Mouse (Mus musculus) C2C12 (cell line): ENCODE data around the gene Ppp2r3a. TPM values are rescaled to one million over a fixed set of nuclear protein-coding genes. Genes with fewer than 3 reads are reported as not detected.
A peak's percentile ranks its signal among the peaks of the same experiment; 100 is the strongest.

Experiments used
- H3K27me3 ChIP-seq: one replicate; pipeline ENCODE4 v1.6.1; 2011; ENCODE audit not compliant: control insufficient read depth, insufficient read depth, insufficient read length
- H3K36me3 ChIP-seq: one replicate; pipeline ENCODE4 v1.6.1; 2011; ENCODE audit not compliant: control insufficient read depth, insufficient read depth
- H3K4me3 ChIP-seq: one replicate; pipeline ENCODE4 v1.5.1; 2011; ENCODE audit warnings: mild to moderate bottlenecking, control low read depth; ENCODE audit not compliant: poor library complexity, insufficient read depth, severe bottlenecking
- H3K79me2 ChIP-seq: one replicate; pipeline ENCODE4 v1.6.1; 2011; ENCODE audit not compliant: control insufficient read depth, insufficient read depth
- H3K79me3 ChIP-seq: one replicate; pipeline ENCODE4 v1.6.1; 2011; ENCODE audit warnings: low read depth, control low read depth
- H3ac ChIP-seq: one replicate; pipeline ENCODE3; 2011; ENCODE audit warnings: low read depth; ENCODE audit not compliant: control insufficient read depth, insufficient read length
- CEBPB ChIP-seq: IDR thresholded peaks from one replicate; pipeline ENCODE4 v1.6.1; 2011; ENCODE audit warnings: low read depth, mild to moderate bottlenecking, control low read depth, moderate library complexity
- CTCF ChIP-seq: IDR thresholded peaks from one replicate; pipeline ENCODE4 v1.5.1; 2011; ENCODE audit not compliant: control insufficient read depth, insufficient read depth, insufficient read length
- FOSL1 ChIP-seq: IDR thresholded peaks from one replicate; pipeline ENCODE4 v1.8.0; 2011; ENCODE audit warnings: mild to moderate bottlenecking, low read length; ENCODE audit not compliant: poor library complexity, insufficient read depth, severe bottlenecking
- MAX ChIP-seq: IDR thresholded peaks from one replicate; pipeline ENCODE4 v1.6.1; 2011; ENCODE audit warnings: mild to moderate bottlenecking, control low read depth
- MYOD1 ChIP-seq: IDR thresholded peaks from one replicate; pipeline ENCODE4 v1.6.1; 2011; ENCODE audit warnings: low read depth; ENCODE audit not compliant: control insufficient read depth, insufficient read length
- MYOG ChIP-seq: IDR thresholded peaks from one replicate; pipeline ENCODE4 v1.6.1; 2011; ENCODE audit not compliant: control insufficient read depth, insufficient read length; ENCODE audit errors: extremely low read depth
- USF1 ChIP-seq: IDR thresholded peaks from one replicate; pipeline ENCODE4 v1.6.1; 2011; ENCODE audit warnings: low read depth, mild to moderate bottlenecking, control low read depth, moderate library complexity
- polyA plus RNA-seq: library from polyadenylated mRNA; unstranded; fragments of >200 nt; fragmentation: generic; extraction: Trizol; gene quantifications from one replicate; pipeline ENCODE4 v1.2.1, GENCODE M21; 2012; ENCODE audit warnings: missing spikeins

The Ppp2r3a gene
- polyA plus RNA-seq, 1 experiment = 2.4 TPM

DNA sequence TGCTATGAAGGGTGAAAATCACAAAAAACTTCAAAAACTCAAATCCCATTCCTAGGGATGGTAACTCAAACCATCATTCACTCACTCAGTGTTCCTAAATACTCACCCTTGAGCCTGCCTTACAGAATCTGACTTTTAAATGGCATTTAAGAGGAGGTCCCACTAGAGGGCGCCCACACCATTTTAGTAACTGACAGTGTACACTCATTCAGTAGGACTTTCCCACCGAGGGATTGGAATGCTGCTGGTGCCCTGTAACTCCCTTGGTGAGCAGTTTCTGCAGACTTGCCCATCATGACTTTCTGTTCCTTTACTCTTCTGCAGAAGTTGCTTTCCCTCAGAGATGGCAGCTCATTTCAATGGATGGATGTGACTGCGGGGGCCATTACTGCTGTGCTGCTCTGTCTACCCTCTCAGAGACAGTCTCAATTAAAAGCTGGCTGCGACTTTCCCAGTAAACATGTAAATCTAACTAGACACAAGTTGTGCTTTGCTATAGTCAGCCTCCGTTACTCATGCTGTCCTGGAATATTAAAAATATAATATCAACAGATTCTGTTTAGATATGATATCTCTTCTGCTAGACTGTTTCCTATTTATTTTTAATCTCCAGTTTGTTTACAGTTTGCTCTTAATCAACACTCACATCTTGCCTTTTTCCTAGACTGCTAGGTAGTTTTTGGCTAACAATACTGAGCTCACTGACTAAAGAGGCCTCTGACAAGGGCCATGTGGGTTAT lies 69.5 kb downstream of the Ppp2r3a start:
- no peaks in the 10 kb centered on the region for H3K79me3 ChIP-seq
- no peak overlapping the region for H3K4me3 ChIP-seq
- H3ac ChIP-seq = no peak overlapping the region
- no peaks in the 10 kb centered on the region for H3K79me2 ChIP-seq
- peaks cover 9% of the 10 kb centered on the region for H3K36me3 ChIP-seq
- no peaks in the 10 kb centered on the region for H3K27me3 ChIP-seq
- TF ChIP-seq CEBPB = no peak
- peak; percentile 28 for TF ChIP-seq CTCF

DNA sequence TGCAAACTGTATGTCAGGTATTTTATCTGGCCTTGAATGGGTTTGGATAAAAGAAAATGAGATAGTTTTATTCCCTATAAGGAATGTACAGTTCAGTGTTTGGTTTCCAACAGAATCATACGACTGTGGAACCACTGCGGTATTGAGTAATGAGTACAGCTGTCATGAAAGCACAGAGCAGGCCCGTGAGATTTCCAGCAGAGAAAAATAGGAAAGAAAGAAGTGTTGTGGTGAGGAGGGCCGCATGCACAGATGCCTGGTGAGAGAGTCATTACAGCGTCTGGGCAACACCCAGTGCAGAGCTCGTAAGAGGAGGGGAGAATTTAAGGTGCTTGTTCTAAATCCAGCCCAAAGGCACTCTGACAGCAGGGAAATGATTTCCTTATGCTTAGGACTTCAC lies 70.3 kb downstream of the Ppp2r3a start:
- H3K79me2 ChIP-seq = no peaks in the 10 kb centered on the region
- H3ac ChIP-seq = no peak overlapping the region
- peaks cover 9% of the 10 kb centered on the region for H3K36me3 ChIP-seq
- H3K79me3 ChIP-seq = no peaks in the 10 kb centered on the region
- no peaks in the 10 kb centered on the region for H3K27me3 ChIP-seq
- no peak for TF ChIP-seq USF1
- TF ChIP-seq MYOG = no peak
- TF ChIP-seq MYOD1 = peak; percentile 28
- no peak for TF ChIP-seq CTCF
- no peak overlapping the region for H3K4me3 ChIP-seq

DNA sequence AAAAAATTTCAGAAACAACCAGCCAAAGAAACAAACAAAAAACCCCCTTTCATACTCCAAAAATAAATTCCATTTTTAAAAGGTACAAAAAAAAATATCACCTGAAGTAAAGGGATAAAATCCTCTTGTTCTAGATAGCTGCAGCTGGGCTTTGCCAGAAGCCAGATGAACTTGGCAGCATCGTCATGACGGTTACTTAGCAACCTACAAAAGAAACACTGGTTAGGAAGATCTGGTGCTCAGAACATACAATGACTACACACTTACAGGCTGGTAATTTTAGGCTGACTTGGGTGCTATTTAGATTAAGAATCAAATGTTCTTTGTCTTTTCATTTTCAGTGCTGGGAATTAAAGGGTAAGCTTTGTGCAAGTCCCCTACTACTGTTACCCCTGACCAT lies 71.4 kb downstream of the Ppp2r3a start:
- Histone ChIP-seq H3K27me3 (no peaks in the 10 kb centered on the region), H3ac (no peak overlapping the region), H3K79me3 (no peaks in the 10 kb centered on the region), H3K79me2 (no peaks in the 10 kb centered on the region), H3K36me3 (peaks cover 9% of the 10 kb centered on the region), H3K4me3 (no peak overlapping the region)
- TF ChIP-seq CEBPB (no peak), MAX (no peak), CTCF (no peak), MYOD1 (no peak), USF1 (no peak), FOSL1 (no peak), MYOG (no peak)

DNA sequence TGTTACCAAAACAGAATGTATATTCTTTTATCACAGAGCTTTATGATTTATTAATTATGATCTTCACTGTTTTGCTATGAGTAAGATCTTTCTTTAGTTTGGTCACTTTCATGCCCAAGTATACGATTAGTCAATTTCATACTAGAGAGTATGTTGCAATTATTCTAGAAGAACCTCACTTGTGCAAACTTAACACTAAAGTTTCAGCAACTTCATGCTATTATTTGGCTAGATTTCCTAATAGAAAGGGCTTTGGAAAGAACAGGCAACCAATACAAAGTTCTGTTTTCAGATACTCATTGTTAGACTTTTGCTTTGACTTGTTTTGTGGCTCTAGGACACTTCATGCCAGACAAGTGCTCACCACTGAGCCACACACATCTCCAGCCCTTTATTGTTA lies 91.0 kb downstream of the Ppp2r3a start:
- H3ac ChIP-seq = no peak overlapping the region
- no peaks in the 10 kb centered on the region for H3K36me3 ChIP-seq
- TF ChIP-seq CEBPB = no peak
- no peak for TF ChIP-seq MYOG
- TF ChIP-seq MYOD1 = no peak
- TF ChIP-seq MAX = no peak
- no peak for TF ChIP-seq FOSL1
- no peak for TF ChIP-seq CTCF
- no peak for TF ChIP-seq USF1
- no peak overlapping the region for H3K4me3 ChIP-seq
- no peaks in the 10 kb centered on the region for H3K79me3 ChIP-seq
- H3K79me2 ChIP-seq = no peaks in the 10 kb centered on the region
- H3K27me3 ChIP-seq = no peaks in the 10 kb centered on the region

DNA sequence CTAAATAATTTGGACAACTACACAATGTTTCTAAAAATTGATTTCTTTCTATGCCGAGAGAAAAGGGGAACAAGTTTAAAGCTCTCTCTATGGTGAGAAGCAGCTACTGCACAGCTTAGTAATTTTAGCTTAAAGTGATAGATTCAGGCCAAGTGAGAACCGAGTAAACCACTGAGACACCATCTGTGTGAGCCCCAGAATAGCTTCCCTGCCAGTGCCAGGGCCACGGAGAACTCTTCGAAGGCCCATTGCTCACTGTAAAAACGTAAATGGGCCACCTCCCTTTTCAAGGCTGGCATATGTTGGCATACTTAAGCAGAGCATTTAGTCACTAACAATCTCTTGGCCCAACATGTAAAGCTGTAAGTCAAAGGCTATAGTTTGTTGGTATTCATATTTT lies 91.5 kb downstream of the Ppp2r3a start:
- no peaks in the 10 kb centered on the region for H3K27me3 ChIP-seq
- H3K79me3 ChIP-seq = no peaks in the 10 kb centered on the region
- H3K79me2 ChIP-seq = no peaks in the 10 kb centered on the region
- no peak for TF ChIP-seq MAX
- no peaks in the 10 kb centered on the region for H3K36me3 ChIP-seq
- no peak overlapping the region for H3K4me3 ChIP-seq
- no peak overlapping the region for H3ac ChIP-seq

DNA sequence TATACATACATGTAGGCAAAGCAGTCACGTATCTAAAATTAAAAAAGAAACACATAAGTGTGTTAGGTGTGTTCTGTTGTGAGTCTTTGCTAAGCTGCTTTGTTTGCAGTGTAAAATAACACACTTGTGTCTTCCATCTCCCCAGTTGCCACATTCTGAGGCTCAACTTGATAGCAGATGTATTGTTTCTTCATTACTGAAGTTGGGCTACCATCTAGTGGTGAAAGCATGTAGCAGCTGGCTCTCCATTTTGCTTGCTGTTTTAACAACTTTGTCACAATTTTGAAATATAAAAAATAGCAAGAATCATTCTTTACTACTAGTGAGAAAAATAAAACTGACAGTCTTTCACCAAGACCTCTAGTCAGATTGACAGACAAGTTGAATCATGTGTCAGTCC lies 92.2 kb downstream of the Ppp2r3a start:
- no peaks in the 10 kb centered on the region for H3K36me3 ChIP-seq
- H3K79me2 ChIP-seq = no peaks in the 10 kb centered on the region
- H3K27me3 ChIP-seq = no peaks in the 10 kb centered on the region
- no peak overlapping the region for H3K4me3 ChIP-seq
- TF ChIP-seq MYOG (no peak), CTCF (peak; percentile 7)
- no peak overlapping the region for H3ac ChIP-seq
- no peaks in the 10 kb centered on the region for H3K79me3 ChIP-seq
